Mouse (Mus musculus) E14TG2a.4 (cell line): Measurements from ENCODE around the gene Rapgef1.

Experiments used
- H3K27me3 ChIP-seq: 2 replicates; pipeline ENCODE4 v1.6.1; 2014; ENCODE audit warnings: low read length, control low read depth; ENCODE audit not compliant: insufficient read depth
- H3K36me3 ChIP-seq: 2 replicates; pipeline ENCODE4 v1.6.1; 2014; ENCODE audit warnings: low read length, control low read depth; ENCODE audit not compliant: insufficient read depth
- H3K4me1 ChIP-seq: replicated peaks from 2 replicates; pipeline ENCODE4 v1.6.1; 2014; ENCODE audit warnings: low read depth, low read length, control low read depth
- H3K4me3 ChIP-seq: replicated peaks from 2 replicates; pipeline ENCODE4 v1.5.1; 2014; ENCODE audit warnings: mild to moderate bottlenecking, low read length
- H3K9me3 ChIP-seq: 2 replicates; pipeline ENCODE4 v1.6.1; 2014; ENCODE audit warnings: low read length, control low read depth
- CTCF ChIP-seq: conservative IDR thresholded peaks from 2 replicates; pipeline ENCODE4 v1.5.1; 2014; ENCODE audit warnings: low read length
- NANOG ChIP-seq: IDR thresholded peaks from 2 replicates; pipeline ENCODE4 v1.6.1; 2014; ENCODE audit warnings: borderline replicate concordance, low read length, mixed read lengths
- POU5F1 ChIP-seq: IDR thresholded peaks from 2 replicates; pipeline ENCODE4 v1.6.1; 2014; ENCODE audit warnings: low read length, borderline replicate concordance

Gene Rapgef1

DNA sequence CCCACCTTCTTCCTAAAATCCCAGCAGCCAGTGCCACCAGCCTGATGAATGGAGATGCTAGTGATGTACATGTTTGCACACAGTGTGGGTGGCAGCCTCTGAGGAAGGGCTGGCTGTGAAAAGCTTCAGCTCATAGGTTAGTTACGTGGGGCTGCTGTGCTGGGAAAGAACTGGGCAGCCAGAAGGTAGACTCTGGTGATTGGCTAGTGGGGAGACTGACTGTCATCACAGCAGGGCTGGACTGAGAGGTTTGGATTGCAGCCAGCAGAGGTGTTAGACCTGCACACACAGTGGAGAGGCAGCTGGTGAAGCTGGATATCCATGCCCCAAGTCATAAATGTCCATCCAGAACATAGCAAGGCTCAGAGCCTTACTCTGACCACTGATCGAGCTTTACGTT is 27.1 kb downstream of the Rapgef1 start:
- Histone ChIP-seq H3K4me1 (peaks cover 86% of the 10 kb centered on the region), H3K27me3 (no peaks in the 10 kb centered on the region), H3K9me3 (no peaks in the 10 kb centered on the region), H3K4me3 (no peak overlapping the region), H3K36me3 (peaks cover 23% of the 10 kb centered on the region)
- no peak for TF ChIP-seq POU5F1
- TF ChIP-seq NANOG = no peak
- no peak for TF ChIP-seq CTCF

- TF ChIP-seq NANOG (no peak), POU5F1 (no peak), CTCF (no peak)
These were observed 27.6 kb downstream of the Rapgef1 start for GRCm38 (mm10) chr2:29647162-29647561.

DNA sequence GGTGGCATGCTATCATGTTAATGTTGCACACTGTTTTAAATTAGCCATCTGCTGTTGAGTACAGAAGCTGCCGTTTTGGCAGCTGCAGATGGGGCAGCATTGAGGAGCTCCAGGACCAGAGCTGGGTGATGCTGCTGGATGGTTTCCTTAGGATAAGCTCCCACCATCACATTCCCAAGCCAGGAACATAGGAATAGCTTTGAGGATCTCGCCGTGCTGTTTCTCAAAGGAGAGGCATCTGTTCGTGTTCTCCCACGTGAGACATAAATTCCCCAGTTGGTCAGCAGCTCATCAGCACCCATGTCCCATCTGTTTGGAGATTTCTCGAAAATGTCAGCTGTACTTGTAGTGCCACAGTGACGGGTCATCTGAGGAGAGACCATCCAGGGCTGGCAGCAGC is 28.3 kb downstream of the Rapgef1 start:
- Histone ChIP-seq H3K9me3 (no peaks in the 10 kb centered on the region), H3K4me1 (peaks cover 86% of the 10 kb centered on the region), H3K27me3 (no peaks in the 10 kb centered on the region), H3K36me3 (peaks cover 32% of the 10 kb centered on the region), H3K4me3 (no peak overlapping the region)
- TF ChIP-seq NANOG (no peak), CTCF (no peak), POU5F1 (no peak)

More at GRCm38 (mm10) chr2:29647162-29647561, 27.6 kb downstream of the Rapgef1 start:
- H3K4me3 ChIP-seq = no peak overlapping the region
- H3K9me3 ChIP-seq = no peaks in the 10 kb centered on the region
- no peaks in the 10 kb centered on the region for H3K27me3 ChIP-seq
- peaks cover 86% of the 10 kb centered on the region for H3K4me1 ChIP-seq
- H3K36me3 ChIP-seq = peaks cover 27% of the 10 kb centered on the region

DNA sequence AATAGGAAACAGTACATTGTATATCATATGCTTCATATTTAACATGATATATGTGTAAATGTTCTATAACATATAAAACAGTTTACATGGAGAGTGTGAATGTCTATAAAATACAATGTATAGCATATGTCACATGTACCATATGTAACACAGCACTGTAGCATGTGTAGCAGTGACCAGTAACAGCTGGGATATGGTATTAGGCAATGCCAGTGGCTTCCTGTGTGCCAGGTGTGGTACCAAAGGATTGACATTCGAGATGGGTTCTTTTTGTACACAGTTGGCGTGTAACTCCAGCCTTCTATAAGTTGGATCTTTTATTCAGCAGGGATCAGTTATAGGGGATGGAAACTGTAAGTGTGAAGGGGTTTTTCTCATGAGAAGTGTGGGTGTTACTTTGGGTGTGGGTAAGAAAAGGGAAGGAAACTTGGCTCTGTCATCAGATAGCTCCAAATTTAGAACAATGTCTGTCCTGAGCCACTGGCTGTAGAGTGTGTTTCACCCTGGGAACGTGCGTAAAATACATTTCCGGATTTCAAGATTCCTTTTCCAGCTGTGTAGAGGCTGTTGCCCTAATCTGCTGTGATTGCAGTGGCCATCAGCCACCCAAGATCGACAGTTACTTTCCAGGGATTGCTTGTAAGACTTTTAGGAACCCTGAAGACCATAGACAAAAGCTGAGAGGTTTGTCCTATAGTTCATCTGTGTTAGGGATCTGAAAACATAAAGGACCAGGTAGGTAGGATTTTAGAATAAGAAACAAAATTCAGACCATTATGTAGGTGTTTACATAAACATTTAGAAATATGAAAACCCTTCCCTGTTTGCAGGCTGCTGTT is 29.7 kb downstream of the Rapgef1 start:
- Histone ChIP-seq H3K27me3 (no peaks in the 10 kb centered on the region), H3K4me3 (no peak overlapping the region), H3K4me1 (peaks cover 85% of the 10 kb centered on the region), H3K9me3 (no peaks in the 10 kb centered on the region), H3K36me3 (peaks cover 39% of the 10 kb centered on the region)
- TF ChIP-seq NANOG = no peak
- no peak for TF ChIP-seq POU5F1
- no peak for TF ChIP-seq CTCF

GRCm38 (mm10) chr2:29649795-29650457 is 30.4 kb downstream of the Rapgef1 start:
- Histone ChIP-seq H3K27me3 (no peaks in the 10 kb centered on the region), H3K4me3 (no peak overlapping the region), H3K4me1 (peaks cover 79% of the 10 kb centered on the region), H3K9me3 (no peaks in the 10 kb centered on the region), H3K36me3 (peaks cover 37% of the 10 kb centered on the region)
- TF ChIP-seq POU5F1 = no peak
- no peak for TF ChIP-seq NANOG
- no peak; the same call in 1 of the 2 replicates for TF ChIP-seq CTCF

GRCm38 (mm10) chr2:29651876-29652275 is 32.4 kb downstream of the Rapgef1 start:
- TF ChIP-seq NANOG (no peak), POU5F1 (no peak), CTCF (no peak)
- no peaks in the 10 kb centered on the region for H3K27me3 ChIP-seq
- peaks cover 62% of the 10 kb centered on the region for H3K4me1 ChIP-seq
- H3K4me3 ChIP-seq = no peak overlapping the region
- H3K36me3 ChIP-seq = peaks cover 35% of the 10 kb centered on the region
- no peaks in the 10 kb centered on the region for H3K9me3 ChIP-seq

DNA sequence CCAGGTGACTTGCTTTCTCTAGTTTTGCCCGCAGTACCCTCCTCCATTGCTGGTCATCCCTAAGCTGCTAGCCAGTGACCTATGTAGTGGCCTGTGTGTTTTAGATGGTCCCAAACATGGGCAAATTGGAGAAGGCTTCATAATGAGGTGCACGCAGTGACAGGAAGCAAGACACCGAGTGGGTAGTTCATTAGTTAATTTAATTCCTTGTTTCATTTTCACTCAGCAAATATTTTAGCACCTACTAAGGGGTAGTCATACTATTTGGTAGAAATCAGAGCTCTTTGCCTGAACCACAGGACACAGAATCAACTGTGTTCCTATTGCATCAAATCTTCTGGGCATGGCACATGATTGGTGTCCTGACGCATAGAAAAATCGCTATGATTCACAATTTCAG is 35.9 kb downstream of the Rapgef1 start:
- no peaks in the 10 kb centered on the region for H3K27me3 ChIP-seq
- TF ChIP-seq POU5F1 (no peak), NANOG (no peak), CTCF (no peak)
- H3K4me1 ChIP-seq = peaks cover 39% of the 10 kb centered on the region
- peaks cover 27% of the 10 kb centered on the region for H3K36me3 ChIP-seq
- H3K4me3 ChIP-seq = no peak overlapping the region
- no peaks in the 10 kb centered on the region for H3K9me3 ChIP-seq

GRCm38 (mm10) chr2:29656095-29656494 is 36.6 kb downstream of the Rapgef1 start:
- Histone ChIP-seq H3K4me1 (peaks cover 32% of the 10 kb centered on the region), H3K36me3 (peaks cover 33% of the 10 kb centered on the region), H3K4me3 (no peak overlapping the region), H3K9me3 (no peaks in the 10 kb centered on the region), H3K27me3 (no peaks in the 10 kb centered on the region)
- TF ChIP-seq CTCF = no peak
- TF ChIP-seq POU5F1 = no peak
- no peak for TF ChIP-seq NANOG
